Mouse (Mus musculus) retina, embryonic 14.5 days (tissue): ENCODE measurements at regions not wholly inside any gene's neighbourhood (a gene's known extent, or its start where the extent isn't known, plus 50 kb on each side); places are given as distances from the start of the nearest gene placed in this dataset.
A peak's percentile ranks its signal among the peaks of the same experiment; 100 is the strongest.

Source experiments
- DNase-seq: peaks from one replicate; pipeline ENCODE4 v3.0.0-alpha.2; 2015; ENCODE audit warnings: low spot score

DNA sequence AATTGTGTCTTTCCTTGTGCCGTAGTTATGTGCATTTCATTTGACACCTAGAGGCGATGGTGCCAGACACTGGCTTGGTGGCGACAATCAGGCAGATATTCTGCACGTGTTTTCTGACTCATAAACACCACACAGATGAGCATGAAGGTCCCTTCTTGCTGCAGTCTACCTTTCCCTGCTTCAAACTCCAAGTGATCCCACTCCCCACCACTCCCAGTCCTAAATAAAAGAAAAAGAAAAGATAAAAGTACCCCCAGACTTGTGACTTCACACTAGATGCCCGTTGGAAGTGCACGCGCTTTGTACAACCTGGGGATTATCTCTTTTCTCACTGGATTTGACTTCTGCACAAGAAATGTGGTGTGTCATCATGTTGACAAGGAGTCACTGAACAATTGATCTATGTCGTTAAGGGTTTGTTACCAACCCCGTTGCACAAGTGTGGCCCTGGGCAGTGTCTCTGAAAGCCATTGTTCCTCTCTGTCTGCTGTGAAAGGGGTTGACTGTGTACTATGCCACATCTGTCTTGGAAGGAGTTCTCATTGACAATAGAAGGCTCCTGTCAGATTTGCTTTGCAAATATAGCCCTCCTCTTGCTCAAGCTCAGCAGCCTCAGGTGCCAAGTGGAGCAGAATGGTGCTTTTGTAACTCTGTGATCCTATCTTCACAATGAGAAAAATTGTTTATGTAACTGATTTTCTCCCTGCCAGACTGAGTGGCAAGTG lies 140.1 kb downstream of the Ppp4r2 start:
- no peak for DNase-seq

GRCm38 (mm10) chr6:100974716-100975115 lies 141.3 kb downstream of the Ppp4r2 start:
- DNase-seq = no peak

DNA sequence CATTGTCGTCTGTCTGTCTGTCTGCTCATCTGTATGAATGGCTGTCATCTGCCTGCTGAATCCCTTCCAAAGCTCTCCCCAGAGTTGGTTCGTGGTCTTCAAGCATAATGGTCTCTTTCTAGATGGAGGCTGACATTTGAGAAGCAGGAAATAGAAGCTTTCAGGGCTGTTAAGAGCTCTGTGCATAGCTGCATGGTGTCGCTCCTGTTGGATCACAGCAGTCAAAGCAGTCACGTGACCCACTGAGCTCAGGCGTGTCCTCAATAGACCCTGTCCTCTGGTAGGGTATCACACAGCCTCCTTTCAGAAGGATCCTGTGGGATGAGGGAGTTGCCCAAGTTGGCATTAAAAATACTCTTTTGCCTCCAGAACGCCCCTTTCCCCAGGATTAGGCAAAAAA lies 142.4 kb downstream of the Ppp4r2 start:
- no peak for DNase-seq

DNA sequence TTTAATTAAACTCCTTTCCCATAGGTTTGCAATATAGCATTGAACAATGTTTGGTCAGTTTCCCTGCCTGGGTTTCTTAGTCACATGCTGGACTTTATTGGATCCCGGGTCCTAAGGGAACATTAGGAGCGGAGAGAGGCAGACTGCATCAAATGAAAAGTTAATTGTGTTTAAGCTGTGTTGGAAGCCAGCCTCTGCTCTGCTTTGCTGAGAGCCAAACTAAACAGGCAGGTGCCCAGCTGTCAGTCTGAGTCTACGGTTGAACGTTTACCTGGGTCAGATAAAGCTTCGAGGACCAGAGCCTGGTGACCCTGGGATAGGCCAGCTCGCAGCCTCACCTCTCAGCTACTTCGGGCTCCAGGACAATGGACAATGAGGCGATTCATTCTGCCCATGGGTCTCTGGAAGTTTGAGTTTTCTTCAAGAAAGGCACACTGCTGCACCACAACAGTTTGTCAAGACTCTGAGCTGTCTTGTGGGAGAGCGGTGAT lies 143.8 kb downstream of the Ppp4r2 start:
- no peak for DNase-seq

DNA sequence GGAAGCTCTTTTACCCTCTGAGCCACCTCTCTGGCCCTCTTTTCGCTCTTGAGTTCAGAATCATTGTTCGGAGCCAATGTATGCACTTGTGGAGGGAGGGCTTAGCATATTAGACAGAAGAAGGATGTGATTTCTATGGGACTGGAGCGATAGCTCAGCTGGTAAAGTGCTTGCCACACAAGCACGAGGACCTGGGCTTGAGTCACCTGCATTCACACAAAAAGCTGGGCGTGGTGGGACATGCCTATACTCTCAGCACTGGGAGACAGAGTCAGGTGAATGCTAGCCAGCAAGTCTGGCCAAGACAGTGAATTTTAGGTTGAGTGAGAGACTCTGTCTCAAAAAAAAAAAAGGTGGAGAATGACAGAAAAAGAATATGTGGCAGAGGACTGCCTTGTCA lies 144.7 kb downstream of the Ppp4r2 start:
- no peak for DNase-seq

- no peak for DNase-seq
Observed at GRCm38 (mm10) chr6:100978727-100979460, 145.5 kb downstream of the Ppp4r2 start.

DNA sequence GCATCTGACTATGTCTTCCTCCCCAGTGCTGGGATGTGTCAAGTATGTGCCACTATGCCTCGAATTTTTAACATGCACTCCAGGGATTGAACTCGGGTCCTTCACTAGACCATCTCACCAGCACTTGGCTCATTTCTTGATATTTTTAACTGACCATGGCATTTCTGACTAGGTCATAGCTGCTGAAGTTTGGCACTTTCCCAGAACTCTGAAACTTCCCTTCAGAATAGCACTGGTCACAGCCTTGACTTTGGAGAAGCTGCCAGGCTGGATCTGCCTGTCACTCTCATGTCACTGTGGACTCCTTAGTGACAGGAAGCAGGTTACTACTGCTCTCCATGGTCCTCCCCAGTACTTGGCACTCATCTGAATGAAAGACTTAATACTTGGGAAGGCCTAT lies 146.7 kb downstream of the Ppp4r2 start:
- DNase-seq = no peak

GRCm38 (mm10) chr6:100984861-100985260 lies 151.4 kb downstream of the Ppp4r2 start:
- no peak for DNase-seq

- no peak for DNase-seq
Observed at GRCm38 (mm10) chr6:100985334-100985937, 152.0 kb downstream of the Ppp4r2 start.

- DNase-seq = no peak
Observed at GRCm38 (mm10) chr6:100988521-100988920, 155.1 kb downstream of the Ppp4r2 start.

DNA sequence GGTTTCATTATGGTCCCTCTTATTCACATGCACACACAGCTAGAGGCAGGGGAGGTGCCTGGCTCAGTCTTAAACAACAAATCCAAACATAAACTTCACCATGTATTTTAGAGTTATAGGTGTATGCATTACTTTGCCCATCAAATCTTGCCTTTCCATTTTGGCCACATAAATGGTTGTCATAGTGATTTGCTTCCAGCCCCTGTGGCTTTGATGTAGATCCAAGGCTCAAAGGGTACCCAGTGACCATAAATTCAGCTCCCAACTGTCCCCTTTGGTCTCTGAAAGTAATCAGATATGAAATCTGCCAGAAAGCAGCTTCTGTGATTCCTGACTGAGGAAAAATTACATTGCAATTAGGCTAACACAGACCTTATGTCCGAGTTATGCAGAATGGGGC lies 160.0 kb downstream of the Ppp4r2 start:
- no peak for DNase-seq

DNA sequence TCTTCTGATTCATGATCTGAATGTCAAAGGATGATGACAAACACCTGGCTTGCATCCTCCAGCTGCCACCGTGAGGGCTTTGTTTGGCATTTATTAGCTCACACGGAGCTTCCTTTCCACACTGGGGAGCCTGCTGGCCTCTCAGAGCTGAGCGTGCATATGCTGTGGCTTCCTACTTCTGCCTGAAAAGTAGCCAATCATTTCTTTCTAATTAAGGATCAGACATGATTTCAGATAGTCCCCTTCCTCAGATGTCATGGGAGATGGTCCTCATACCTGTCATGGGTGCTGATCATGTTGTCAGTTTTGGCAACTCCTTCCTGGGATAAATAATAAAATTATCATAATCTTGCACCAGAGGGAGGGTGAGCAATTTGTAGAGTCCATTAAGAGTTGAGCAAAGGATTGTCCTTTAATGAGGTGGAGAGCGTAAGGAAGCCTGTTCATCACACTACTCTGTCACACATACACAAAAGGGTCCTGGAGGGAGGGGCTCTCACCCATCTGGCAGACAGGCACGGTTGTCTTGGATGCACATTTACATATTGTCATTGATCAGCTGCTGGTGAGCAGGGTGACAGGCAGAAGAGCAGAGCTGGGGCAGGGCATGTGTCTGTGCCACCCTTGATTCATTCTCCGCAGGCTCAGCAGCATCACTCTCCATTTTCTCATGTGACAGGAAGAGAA lies 162.6 kb downstream of the Ppp4r2 start:
- DNase-seq = peak; percentile 70

DNA sequence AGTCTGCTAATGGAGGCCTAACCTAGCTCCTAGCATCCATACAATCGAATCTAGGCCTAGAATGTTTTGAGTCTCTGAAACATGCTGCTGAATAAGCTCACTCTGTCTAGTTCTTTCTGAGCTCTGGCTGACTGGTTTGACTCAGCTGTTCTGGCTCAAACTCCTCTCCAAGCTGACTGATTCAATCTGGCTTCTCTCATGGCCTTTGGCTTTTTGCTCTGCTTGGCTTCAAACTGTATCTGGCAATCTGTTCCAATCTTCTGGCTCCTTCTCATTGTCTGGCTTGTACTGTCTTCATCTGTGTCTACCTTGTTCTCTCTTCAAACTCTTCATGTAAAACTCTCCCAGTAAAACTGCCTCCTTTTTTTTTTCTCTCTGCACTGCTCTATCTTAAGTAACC lies 164.9 kb downstream of the Ppp4r2 start:
- no peak for DNase-seq

GRCm38 (mm10) chr6:101003901-101004300 lies 170.5 kb downstream of the Ppp4r2 start:
- no peak for DNase-seq

GRCm38 (mm10) chr6:101021650-101022049 lies 188.2 kb downstream of the Ppp4r2 start:
- DNase-seq = no peak

GRCm38 (mm10) chr6:101025816-101026215 lies 192.4 kb downstream of the Ppp4r2 start:
- no peak for DNase-seq

DNA sequence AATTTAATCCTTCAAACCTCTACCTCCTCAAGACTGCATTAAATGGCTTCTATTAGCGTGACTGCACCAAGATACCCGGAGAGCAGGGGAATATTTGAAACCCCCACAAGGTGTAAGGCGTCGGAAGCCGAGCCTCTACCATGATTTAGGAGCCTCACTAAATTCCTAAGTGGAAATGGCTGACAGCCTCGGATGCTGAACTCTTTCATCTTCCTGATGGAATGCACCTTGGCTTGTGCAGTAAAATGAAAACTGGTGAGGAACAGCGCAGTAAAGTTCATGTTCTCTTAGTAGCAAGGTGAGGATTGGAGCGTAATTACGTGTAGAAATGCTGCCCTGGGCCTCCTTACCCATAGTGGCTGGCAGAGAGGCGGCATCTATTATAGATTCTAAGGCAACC lies 194.0 kb downstream of the Ppp4r2 start:
- no peak for DNase-seq

GRCm38 (mm10) chr6:101029436-101029835 lies 196.0 kb downstream of the Ppp4r2 start:
- DNase-seq = no peak

- no peak for DNase-seq
Observed at GRCm38 (mm10) chr6:101030451-101031125, 197.2 kb downstream of the Ppp4r2 start.

DNA sequence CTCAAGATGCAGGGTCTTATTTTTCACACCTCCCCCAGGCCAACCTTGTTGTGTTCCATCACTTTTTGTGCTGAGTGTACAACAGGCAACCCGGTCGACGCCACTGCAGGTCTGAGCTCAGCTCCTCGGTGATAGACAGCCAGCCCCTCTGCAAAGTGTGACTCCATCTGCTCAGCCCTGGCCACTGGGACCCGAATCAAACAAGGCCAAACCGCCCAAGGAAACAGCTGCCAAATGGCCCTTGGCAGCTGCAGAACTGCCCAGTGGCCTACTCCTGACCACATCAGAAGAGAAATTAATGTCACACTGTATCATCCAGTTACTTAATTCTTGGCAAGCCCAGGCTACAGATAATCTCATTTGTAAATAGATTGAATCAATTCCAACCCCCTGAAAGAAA lies 213.3 kb downstream of the Ppp4r2 start:
- peak; percentile 17 for DNase-seq

- DNase-seq = no peak
Observed at GRCm38 (mm10) chr6:101047195-101047594, 213.8 kb downstream of the Ppp4r2 start.

GRCm38 (mm10) chr6:101048431-101048830 lies 215.0 kb downstream of the Ppp4r2 start:
- DNase-seq = no peak
